Mouse (Mus musculus) layer of hippocampus, postnatal 25 days (tissue): ENCODE results near the gene Wnt3. TPM values are rescaled to one million over a fixed set of nuclear protein-coding genes. Genes with fewer than 3 reads are reported as not detected.
A peak's percentile ranks its signal among the peaks of the same experiment; 100 is the strongest.

Experiments
- DNase-seq, 2 experiments: peaks; one replicate each; pipeline ENCODE4 v3.0.0; 2022; ENCODE audit warnings: mixed read lengths in 2 of 2, low spot score in 1 of 2; ENCODE audit errors: extremely low spot score in 1 of 2
- total RNA-seq, 2 experiments: library from RNA; stranded (reverse); gene quantifications; 2 replicates each; pipeline ENCODE4 v1.2.3; 2021

Wnt3 gene
- total RNA-seq, 2 experiments from 2014 or later = 2.1 to 2.2 TPM

- DNase-seq = no peak
Measured at GRCm38 (mm10) chr11:103832331-103832730, 58.4 kb downstream of the Wnt3 start.

DNA sequence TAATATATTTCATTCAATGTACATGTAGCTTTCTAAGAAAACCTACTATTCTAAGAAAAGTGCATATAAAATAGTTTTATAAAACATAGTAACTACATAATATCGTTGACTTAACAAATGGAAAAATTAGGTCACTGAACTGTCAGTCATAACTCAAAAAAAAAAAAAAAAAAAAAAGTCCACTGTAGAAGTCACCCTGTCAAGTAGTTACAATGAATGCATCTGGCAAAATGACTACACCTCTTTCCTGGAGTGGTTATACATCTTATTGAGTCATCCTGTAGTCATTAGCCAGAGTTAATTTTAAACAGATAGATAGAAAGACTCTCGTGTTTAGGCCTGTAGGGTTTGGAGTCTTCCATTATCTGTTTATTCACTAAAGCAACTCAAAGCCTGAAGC is 65.0 kb downstream of the Wnt3 start:
- no peak for DNase-seq

- DNase-seq = peak in 1 of 2 experiments; percentile 28
Measured at GRCm38 (mm10) chr11:103840834-103841233, 66.9 kb downstream of the Wnt3 start.

GRCm38 (mm10) chr11:103848287-103848686 is 74.3 kb downstream of the Wnt3 start:
- DNase-seq = no peak

DNA sequence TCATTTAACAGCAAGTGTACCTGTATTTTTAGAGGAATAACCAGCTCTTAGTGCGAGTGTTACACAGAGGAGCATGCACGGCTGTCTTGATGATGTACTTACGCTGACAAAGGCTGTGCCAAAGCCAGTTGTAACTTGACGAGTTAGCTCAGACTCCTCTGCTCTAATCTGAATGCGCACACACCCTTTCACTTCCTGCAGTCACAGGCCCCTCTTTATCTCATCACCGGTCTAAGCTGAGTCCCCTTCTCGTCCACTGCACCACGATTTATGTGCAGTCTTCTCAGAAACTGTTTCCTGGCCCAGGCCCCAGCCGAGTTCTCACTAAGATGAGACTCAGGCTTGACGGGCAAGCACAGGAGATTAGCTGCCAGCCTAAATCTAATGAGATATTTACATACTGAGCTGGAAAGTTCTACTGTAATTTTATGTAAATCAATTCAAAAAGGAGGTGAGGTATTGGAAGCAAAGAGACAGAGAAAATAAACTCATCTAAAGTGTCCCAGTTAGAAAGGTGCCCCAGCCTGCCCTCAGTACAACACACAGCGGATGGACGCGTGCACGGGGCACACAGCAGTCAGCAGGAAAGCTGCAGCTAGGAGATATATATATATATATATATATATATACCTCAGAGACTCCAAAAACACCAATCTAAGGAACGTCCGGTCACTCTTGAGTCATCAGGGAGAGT is 78.8 kb downstream of the Wnt3 start:
- DNase-seq = no peak

GRCm38 (mm10) chr11:103853284-103853920 is 79.5 kb downstream of the Wnt3 start:
- DNase-seq = no peak

- DNase-seq = no peak
Measured at GRCm38 (mm10) chr11:103854294-103854693, 80.3 kb downstream of the Wnt3 start.

DNA sequence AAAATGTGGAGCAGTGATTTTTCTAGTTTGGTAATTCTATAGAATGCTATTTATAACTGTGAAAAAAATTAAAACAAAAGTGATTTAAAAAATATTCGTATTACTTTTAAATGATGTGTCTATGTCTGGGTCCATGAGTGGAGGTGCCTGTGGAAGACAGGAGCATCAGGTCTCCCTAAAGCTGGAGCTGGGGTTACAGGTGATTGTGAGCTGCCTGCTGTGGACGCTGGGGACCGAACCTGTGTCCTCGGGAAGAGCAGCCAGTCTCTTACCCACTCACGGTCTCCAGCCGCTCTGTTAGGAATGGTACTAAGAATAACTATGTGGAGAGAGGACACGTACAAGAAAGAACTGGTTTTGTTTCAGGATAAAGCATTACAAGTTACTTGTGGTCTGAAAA is 82.7 kb downstream of the Wnt3 start:
- no peak for DNase-seq

GRCm38 (mm10) chr11:103858760-103859159 is 84.8 kb downstream of the Wnt3 start:
- DNase-seq = no peak

- DNase-seq = no peak
Measured at GRCm38 (mm10) chr11:103859933-103860610, 86.1 kb downstream of the Wnt3 start.

DNA sequence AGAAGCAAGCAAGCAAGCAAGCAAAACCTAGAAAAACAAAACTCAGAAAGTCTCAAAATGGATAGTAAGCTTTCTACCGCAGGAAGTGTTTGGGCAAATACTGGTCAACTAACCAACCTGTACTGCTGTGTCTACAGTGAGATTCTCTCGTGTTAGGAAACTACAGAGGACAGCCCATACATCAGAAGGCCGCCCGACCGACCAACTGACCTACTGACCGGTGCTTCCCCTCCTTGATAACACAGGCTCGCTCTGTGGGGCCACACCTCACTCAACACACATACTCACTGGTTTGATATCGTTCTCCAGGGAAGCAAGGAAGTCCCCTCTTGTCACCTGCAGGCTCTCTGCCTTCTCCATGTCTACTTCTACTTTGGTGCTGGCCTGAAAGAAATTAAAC is 89.0 kb downstream of the Wnt3 start:
- DNase-seq = no peak

GRCm38 (mm10) chr11:103864486-103864885 is 90.5 kb downstream of the Wnt3 start:
- DNase-seq = no peak

DNA sequence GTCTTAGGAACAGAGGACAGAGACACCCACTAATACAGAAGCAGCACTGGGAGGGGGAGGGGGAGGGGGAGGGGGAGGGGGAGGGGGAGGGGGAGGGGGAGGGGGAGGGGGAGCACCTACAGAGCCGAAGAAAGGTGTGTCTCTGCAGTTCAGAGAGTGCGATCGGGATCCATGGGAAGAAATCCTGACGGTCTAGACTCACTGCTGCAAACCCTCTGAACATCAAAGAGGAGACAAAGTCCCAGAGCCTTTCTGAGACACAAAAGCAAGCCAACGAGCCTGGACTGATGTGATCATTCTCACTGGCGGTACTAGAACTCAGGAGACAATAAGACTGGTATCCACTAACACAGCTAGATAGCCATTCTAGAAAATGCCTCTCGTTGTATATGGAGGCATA is 91.4 kb downstream of the Wnt3 start:
- no peak for DNase-seq

Other genes with a start within 250 kb of the Wnt3 start
- gene Gm884, start 153.0 kb upstream of the Wnt3 start, total RNA-seq = not detected
- gene Lyzl6, start 135.3 kb upstream of the Wnt3 start, total RNA-seq = not detected
- gene Rprml, start 124.6 kb upstream of the Wnt3 start, total RNA-seq = 100 to 1,000 TPM; 117 to 122 TPM
- 10 to 100 TPM; 68.3 to 71.6 TPM for gene Gosr2, start 76.3 kb upstream of the Wnt3 start, total RNA-seq
- gene Wnt9b, start 24.3 kb upstream of the Wnt3 start, total RNA-seq = under 1 TPM; 0.42 to 0.62 TPM
- gene Nsf, start 179.9 kb downstream of the Wnt3 start, total RNA-seq = 1,000 to 10,000 TPM; 1,164 to 1,245 TPM
- gene Arf2, start 192.6 kb downstream of the Wnt3 start, total RNA-seq = 10 to 100 TPM; 43.6 to 44.4 TPM